9 mouse cellular contexts compared by ENCODE assay signal in genomic region chr11:75159564-75159963, GRCm38 (mm10). TPM values are rescaled to one million over a fixed set of nuclear protein-coding genes. Genes with fewer than 3 reads are reported as not detected.
DNase-seq lines count a peak whose midpoint lies in the region; ATAC-seq and TF ChIP-seq lines count a peak whose summit lies in the region.
"Had no signal": no experiment of that assay in that cellular context is flagged by ENCODE, and none has a peak within 500 bp of the region (broad histone marks: within the 10 kb centered on the region; RNA-seq: fewer than 3 reads in every experiment).

No protein-coding gene starts in this region.

- H3K36me3 ChIP-seq in midbrain, embryonic 11.5 days (ENCODE audit: control insufficient read depth, insufficient read depth, low read length), result no peaks in the 10 kb centered on the region; the same call in 1 of the 2 replicates
- H3K36me3 ChIP-seq in midbrain, embryonic 16.5 days (ENCODE audit: control insufficient read depth, insufficient read depth, low read length), result peaks cover 18% of the 10 kb centered on the region
- peaks cover 5% of the 10 kb centered on the region; the same call in 1 of the 2 replicates for H3K36me3 ChIP-seq in stomach, embryonic 16.5 days (ENCODE audit: control insufficient read depth, insufficient read depth, low read length)
- peaks cover 32% of the 10 kb centered on the region for H3K36me3 ChIP-seq in neural tube, embryonic 15.5 days

- no peak overlapping the region for H3K4me2 ChIP-seq in midbrain, embryonic 11.5 days
- no peak overlapping the region for H3K4me2 ChIP-seq in midbrain, embryonic 16.5 days (ENCODE audit: low read length)
- no peak overlapping the region for H3K4me2 ChIP-seq in stomach, embryonic 16.5 days (ENCODE audit: low read depth, low read length)
- no peak overlapping the region for H3K4me2 ChIP-seq in neural tube, embryonic 15.5 days

- peak; percentile 33; the same call in 1 of the 2 replicates for TF ChIP-seq CTCF in brain, embryonic 14.5 days (IDR thresholded peaks at IDR 0.05; ENCODE audit: borderline replicate concordance, extremely low read depth, insufficient read depth, insufficient read length)

- no peak overlapping the region for H3K9ac ChIP-seq in midbrain, embryonic 11.5 days (ENCODE audit: low read length)
- H3K9ac ChIP-seq in midbrain, embryonic 16.5 days (ENCODE audit: low read depth, low read length), result no peak overlapping the region
- H3K9ac ChIP-seq in stomach, embryonic 16.5 days (ENCODE audit: low read length), result no peak overlapping the region
- H3K9ac ChIP-seq in neural tube, embryonic 15.5 days (replicated peaks), result no peak overlapping the region

- TF ChIP-seq POLR2A in brain, embryonic 14.5 days (IDR thresholded peaks at IDR 0.05; ENCODE audit: borderline replicate concordance, extremely low read depth, insufficient read depth, insufficient read length, poor library complexity, severe bottlenecking), result no peak

- H3K4me3 ChIP-seq in midbrain, embryonic 11.5 days (ENCODE audit: low read depth, low read length), result no peak overlapping the region
- no peak overlapping the region for H3K4me3 ChIP-seq in midbrain, embryonic 16.5 days (ENCODE audit: low read depth, low read length)
- H3K4me3 ChIP-seq in stomach, embryonic 16.5 days (replicated peaks; ENCODE audit: low read length), result no peak overlapping the region
- H3K4me3 ChIP-seq in neural tube, embryonic 15.5 days (replicated peaks), result no peak overlapping the region

- H3K27me3 ChIP-seq in midbrain, embryonic 11.5 days (ENCODE audit: control insufficient read depth, insufficient read depth, low read length), result peaks cover 10% of the 10 kb centered on the region
- peaks cover 19% of the 10 kb centered on the region for H3K27me3 ChIP-seq in midbrain, embryonic 16.5 days (ENCODE audit: control insufficient read depth, insufficient read depth, low read depth, low read length)
- no peaks in the 10 kb centered on the region for H3K27me3 ChIP-seq in stomach, embryonic 16.5 days (ENCODE audit: control insufficient read depth, insufficient read depth, low read length)
- peaks cover 26% of the 10 kb centered on the region for H3K27me3 ChIP-seq in neural tube, embryonic 15.5 days (replicated peaks)

- H3K27ac ChIP-seq in midbrain, embryonic 11.5 days (ENCODE audit: low read depth, low read length), result no peak overlapping the region
- H3K27ac ChIP-seq in midbrain, embryonic 16.5 days (ENCODE audit: low read length), result no peak overlapping the region
- H3K27ac ChIP-seq in stomach, embryonic 16.5 days (ENCODE audit: low read length), result peak overlapping the region; percentile 81; the same call in 1 of the 2 replicates
- H3K27ac ChIP-seq in neural tube, embryonic 15.5 days (replicated peaks), result no peak overlapping the region

- intact Hi-C loops in left cerebral cortex, postnatal 4 days (cut with DNase I), result no loop called here

- H3K9me3 ChIP-seq in midbrain, embryonic 11.5 days (ENCODE audit: control insufficient read depth, low read length), result no peaks in the 10 kb centered on the region
- no peaks in the 10 kb centered on the region for H3K9me3 ChIP-seq in midbrain, embryonic 16.5 days (replicated peaks; ENCODE audit: control insufficient read depth, low read length, poor library complexity, severe bottlenecking)
- no peaks in the 10 kb centered on the region for H3K9me3 ChIP-seq in stomach, embryonic 16.5 days (replicated peaks; ENCODE audit: control insufficient read depth, low read length)
- no peaks in the 10 kb centered on the region for H3K9me3 ChIP-seq in neural tube, embryonic 15.5 days (replicated peaks)

- H3K4me1 ChIP-seq in midbrain, embryonic 11.5 days (ENCODE audit: control insufficient read depth, insufficient read depth, low read length), result no peaks in the 10 kb centered on the region
- H3K4me1 ChIP-seq in midbrain, embryonic 16.5 days (ENCODE audit: control insufficient read depth, insufficient read depth, low read length), result no peaks in the 10 kb centered on the region
- H3K4me1 ChIP-seq in stomach, embryonic 16.5 days (ENCODE audit: control insufficient read depth, insufficient read depth, low read length), result peaks cover 64% of the 10 kb centered on the region
- peaks cover 7% of the 10 kb centered on the region; the same call in 1 of the 2 replicates for H3K4me1 ChIP-seq in neural tube, embryonic 15.5 days

- no peak for ATAC-seq in midbrain, embryonic 11.5 days (ENCODE audit: low FRiP score)
- no peak for ATAC-seq in midbrain, embryonic 16.5 days
- ATAC-seq in stomach, embryonic 16.5 days (ENCODE audit: insufficient read depth, low FRiP score), result no peak
- ATAC-seq in neural tube, embryonic 15.5 days (ENCODE audit: low FRiP score), result no peak

- 58% methylated on average over 2 of the region's 2 CpGs for WGBS in midbrain, embryonic 11.5 days
- 64% methylated on average over 2 of the region's 2 CpGs for WGBS in midbrain, embryonic 16.5 days
- 54% methylated on average over 2 of the region's 2 CpGs for WGBS in stomach, embryonic 16.5 days
- WGBS in neural tube, embryonic 15.5 days, result 53% methylated on average over 2 of the region's 2 CpGs

- peak; percentile 80 for DNase-seq in midbrain, embryonic 11.5 days (ENCODE audit: low spot score, missing footprints)
- DNase-seq in brain, embryonic 14.5 days (ENCODE audit: low read depth), result no peak
- DNase-seq in kidney, adult 9 months, result peak; percentile 66
- DNase-seq in left cerebral cortex, postnatal 4 days, result no peak
- DNase-seq: cerebellum, adult 11 months had no signal

RNA-seq across cellular contexts. Expression of gene Hic1, which starts 9.8 kb away (rescaled TPM):
- 0.34 and 0.57 TPM in 2 replicates for polyA plus RNA-seq in midbrain, embryonic 11.5 days (2014; fragmentation: Nextera tagmentation; extraction: Ambion mirVana)
- polyA plus RNA-seq in midbrain, embryonic 16.5 days (2015; fragmentation: Nextera tagmentation; extraction: Ambion mirVana), result 1.3 and 1.8 TPM in 2 replicates
- polyA plus RNA-seq in brain, embryonic 14.5 days (2012; rRNA removed), result 8.3 and 11.7 TPM in 2 replicates
- 5.1 and 5.9 TPM in 2 replicates for polyA plus RNA-seq in stomach, embryonic 16.5 days (2015; fragmentation: Nextera tagmentation; extraction: Ambion mirVana)
- polyA plus RNA-seq in neural tube, embryonic 15.5 days (2015; fragmentation: Nextera tagmentation; extraction: Ambion mirVana), result 5.3 and 10.7 TPM in 2 replicates
- total RNA-seq in left cerebral cortex, postnatal 4 days (2021), result 1 to 10 TPM; 5.2 to 5.6 TPM
- total RNA-seq: hematopoietic stem cell, adult 5-6 weeks had no signal

RNA-seq across cellular contexts. Expression of gene Ovca2, which starts 19.1 kb away (rescaled TPM):
- polyA plus RNA-seq in midbrain, embryonic 11.5 days (2014; fragmentation: Nextera tagmentation; extraction: Ambion mirVana), result 28.5 and 29.8 TPM in 2 replicates
- 13.3 and 14.5 TPM in 2 replicates for polyA plus RNA-seq in midbrain, embryonic 16.5 days (2015; fragmentation: Nextera tagmentation; extraction: Ambion mirVana)
- polyA plus RNA-seq in brain, embryonic 14.5 days (2012; rRNA removed), result 20.0 and 23.8 TPM in 2 replicates
- 19.4 and 23.2 TPM in 2 replicates for polyA plus RNA-seq in stomach, embryonic 16.5 days (2015; fragmentation: Nextera tagmentation; extraction: Ambion mirVana)
- 12.6 and 15.4 TPM in 2 replicates for polyA plus RNA-seq in neural tube, embryonic 15.5 days (2015; fragmentation: Nextera tagmentation; extraction: Ambion mirVana)
- total RNA-seq in left cerebral cortex, postnatal 4 days (2021), result 10 to 100 TPM in 1 of 2 experiments, 1 to 10 TPM in 1; 9.2 to 11.2 TPM

RNA-seq across cellular contexts. Expression of gene Dph1, which starts 31.5 kb away (rescaled TPM):
- polyA plus RNA-seq in midbrain, embryonic 11.5 days (2014; fragmentation: Nextera tagmentation; extraction: Ambion mirVana), result 15.3 and 17.3 TPM in 2 replicates
- 12.5 and 14.0 TPM in 2 replicates for polyA plus RNA-seq in midbrain, embryonic 16.5 days (2015; fragmentation: Nextera tagmentation; extraction: Ambion mirVana)
- 19.3 and 23.9 TPM in 2 replicates for polyA plus RNA-seq in brain, embryonic 14.5 days (2012; rRNA removed)
- polyA plus RNA-seq in stomach, embryonic 16.5 days (2015; fragmentation: Nextera tagmentation; extraction: Ambion mirVana), result 20.6 and 20.7 TPM in 2 replicates
- 13.8 and 16.2 TPM in 2 replicates for polyA plus RNA-seq in neural tube, embryonic 15.5 days (2015; fragmentation: Nextera tagmentation; extraction: Ambion mirVana)
- 10 to 100 TPM; 15.2 to 15.3 TPM for total RNA-seq in left cerebral cortex, postnatal 4 days (2021)

RNA-seq across cellular contexts. Expression of gene Rtn4rl1, which starts 34.0 kb away (rescaled TPM):
- polyA plus RNA-seq in midbrain, embryonic 11.5 days (2014; fragmentation: Nextera tagmentation; extraction: Ambion mirVana), result 4.6 TPM in 2 replicates
- polyA plus RNA-seq in midbrain, embryonic 16.5 days (2015; fragmentation: Nextera tagmentation; extraction: Ambion mirVana), result 17.8 and 19.7 TPM in 2 replicates
- 6.6 and 12.1 TPM in 2 replicates for polyA plus RNA-seq in brain, embryonic 14.5 days (2012; rRNA removed)
- polyA plus RNA-seq in stomach, embryonic 16.5 days (2015; fragmentation: Nextera tagmentation; extraction: Ambion mirVana), result 1.3 and 1.4 TPM in 2 replicates
- 12.6 and 13.7 TPM in 2 replicates for polyA plus RNA-seq in neural tube, embryonic 15.5 days (2015; fragmentation: Nextera tagmentation; extraction: Ambion mirVana)
- total RNA-seq in left cerebral cortex, postnatal 4 days (2021), result 10 to 100 TPM; 31.6 to 35.4 TPM

Comparison
In these comparisons a context has a peak if more than half of its experiments do, and no peak if none do; other contexts are left out.
1. DNase-seq: peak in midbrain, embryonic 11.5 days (single experiment) and kidney, adult 9 months (single experiment); none in brain, embryonic 14.5 days (single experiment) and left cerebral cortex, postnatal 4 days (single experiment).